Mouse (Mus musculus) kidney, postnatal 0 days (tissue): Measurements from ENCODE around the gene Kcnd3. TPM values are rescaled to one million over a fixed set of nuclear protein-coding genes. Genes with fewer than 3 reads are reported as not detected.
A peak's percentile ranks its signal among the peaks of the same experiment; 100 is the strongest.

Experiments
- ATAC-seq: fragments of 200-750 bp; cut with Nextera tagmentation; replicated peaks from 2 replicates; pipeline ENCODE4 v1.8.0; 2017; ENCODE audit warnings: low read depth, moderate number of reproducible peaks, moderate TSS enrichment, moderate library complexity; ENCODE audit not compliant: low FRiP score
- DNase-seq: peaks from one replicate; pipeline ENCODE4 v3.0.0-alpha.2; 2016; ENCODE audit warnings: low spot score
- H3K27ac ChIP-seq: fragments of 300-500 bp; sonication (generic); 2 replicates; pipeline ENCODE4 v1.5.1; 2014; ENCODE audit warnings: mild to moderate bottlenecking
- H3K27me3 ChIP-seq: fragments of 300-500 bp; sonication (generic); 2 replicates; pipeline ENCODE4 v1.6.1; 2014; ENCODE audit warnings: low read length, mixed read lengths; ENCODE audit not compliant: insufficient read depth
- H3K36me3 ChIP-seq: fragments of 300-500 bp; sonication (generic); 2 replicates; pipeline ENCODE4 v1.6.1; 2014; ENCODE audit warnings: low read length, mixed read lengths; ENCODE audit not compliant: insufficient read depth
- H3K4me1 ChIP-seq: fragments of 300-500 bp; sonication (generic); replicated peaks from 2 replicates; pipeline ENCODE4 v1.6.1; 2014; ENCODE audit warnings: antibody characterized with exemption, low read length, mixed read lengths; ENCODE audit not compliant: insufficient read depth
- H3K4me2 ChIP-seq: fragments of 300-500 bp; sonication (generic); 2 replicates; pipeline ENCODE4 v1.6.1; 2014; ENCODE audit warnings: mild to moderate bottlenecking, low read length, moderate library complexity, mixed read lengths
- H3K4me3 ChIP-seq: fragments of 300-500 bp; sonication (generic); replicated peaks from 2 replicates; pipeline ENCODE4 v1.5.1; 2014; ENCODE audit warnings: low read depth, low read length
- H3K9ac ChIP-seq: fragments of 300-500 bp; sonication (generic); 2 replicates; pipeline ENCODE4 v1.6.1; 2014; ENCODE audit warnings: low read depth, low read length
- H3K9me3 ChIP-seq: fragments of 300-500 bp; sonication (generic); replicated peaks from 2 replicates; pipeline ENCODE4 v1.6.1; 2016; ENCODE audit warnings: low read length, inconsistent platforms, mixed read lengths
- CTCF ChIP-seq: IDR thresholded peaks from 2 replicates; pipeline ENCODE4 v1.5.1; 2016; ENCODE audit warnings: antibody characterized with exemption, low read depth, mild to moderate bottlenecking, moderate library complexity
- WGBS: fragments of 180-500 bp; shearing (Covaris S2); extraction: QIAGEN DNeasy Blood & Tissue Kit; methylation state at CpG from one replicate; pipeline ENCODE4 v1.1.7; 2014; 5-methylcytosine and 5-hydroxymethylcytosine counted together
- polyA plus RNA-seq: library from polyadenylated mRNA; unstranded; fragments of >200 nt; fragmentation: Nextera tagmentation; extraction: Ambion mirVana; gene quantifications from 2 replicates; pipeline ENCODE4 v1.2.1, GENCODE M21; 2015

Kcnd3 gene
- polyA plus RNA-seq, 1 experiment from 2014 or later = 2.9 TPM

DNA sequence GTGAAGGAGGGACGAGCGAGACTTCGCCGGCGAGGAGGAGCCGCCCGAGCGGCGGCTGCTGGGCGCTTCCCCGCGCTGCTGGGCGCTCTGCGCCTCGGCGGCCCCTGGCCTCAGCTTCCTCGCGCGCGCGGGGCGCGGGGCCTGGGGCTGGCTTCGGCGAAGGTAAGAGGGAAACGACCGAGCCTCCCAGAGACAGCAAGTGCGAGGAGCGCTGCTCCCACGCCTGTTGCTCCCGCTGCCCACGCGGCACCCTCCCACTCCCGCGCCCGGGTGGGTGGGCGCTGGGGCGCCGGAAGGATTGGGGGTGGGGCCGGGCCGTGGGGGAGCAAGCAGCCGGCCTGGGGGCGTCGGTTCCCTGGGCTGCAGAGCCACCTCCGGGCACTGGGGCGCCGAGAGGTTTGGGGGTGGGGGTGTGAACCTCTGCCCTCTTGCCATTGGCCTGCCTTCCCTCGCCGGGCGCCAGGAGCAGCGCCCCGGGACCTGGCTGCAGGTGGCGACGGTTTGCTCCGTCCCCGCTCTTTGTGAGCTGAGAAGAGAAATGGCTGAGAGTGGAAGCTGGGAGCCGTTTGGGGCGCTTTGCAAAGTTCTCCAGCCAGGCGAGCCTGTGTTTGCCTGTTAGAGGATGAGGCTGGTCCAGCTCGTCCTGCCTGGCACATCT lies 555 bp downstream of the Kcnd3 start:
- Histone ChIP-seq H3K4me1 (peaks cover 8% of the 10 kb centered on the region), H3K9ac (peak overlapping the region; percentile 60), H3K36me3 (no peaks in the 10 kb centered on the region), H3K27me3 (peaks cover 5% of the 10 kb centered on the region), H3K4me3 (peak overlapping the region; percentile 71), H3K9me3 (no peaks in the 10 kb centered on the region), H3K27ac (0 out of 2 replicates have a peak overlapping the region, but pooled peaks have one; percentile 6), H3K4me2 (peak overlapping the region; percentile 95)
- WGBS = under 1% methylated on average over 37 of the region's 60 CpGs
- TF ChIP-seq CTCF = no peak
- peak; percentile 58 for DNase-seq
- peak; percentile 38 for ATAC-seq

DNA sequence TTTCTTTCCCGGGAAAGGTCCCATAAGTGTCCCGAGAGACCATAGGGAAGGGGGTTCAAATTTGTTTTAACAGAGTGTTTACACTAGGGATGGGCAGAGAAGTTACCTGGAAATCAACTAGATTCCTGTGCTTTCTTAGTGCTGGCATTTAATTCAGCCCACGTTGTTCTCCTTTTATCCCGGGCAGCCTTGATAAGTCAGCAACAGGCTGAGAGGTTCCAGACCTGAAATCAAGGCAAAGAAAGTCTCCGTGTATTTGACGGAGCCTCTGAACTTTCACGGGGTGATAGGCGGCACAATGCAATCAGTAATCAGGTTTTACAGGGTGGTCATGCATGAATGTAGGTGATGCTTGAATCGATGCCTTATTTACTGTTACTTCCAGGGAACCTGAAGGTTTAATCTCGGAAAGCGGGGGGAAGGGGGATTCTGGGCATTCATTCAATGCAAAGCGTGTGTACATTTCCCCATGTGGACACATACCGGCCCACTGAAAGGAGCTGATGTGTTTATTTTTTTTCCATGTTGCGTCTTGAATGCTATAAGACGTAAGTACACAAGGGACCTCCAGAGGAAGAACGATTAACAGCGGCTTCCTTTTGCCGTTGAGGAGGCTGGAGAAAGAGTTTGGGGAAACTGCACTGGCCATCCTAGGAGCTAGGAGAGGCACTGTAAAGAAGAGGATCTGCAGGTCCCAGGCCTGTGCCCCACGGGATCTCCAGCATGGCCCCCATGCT lies 1.3 kb downstream of the Kcnd3 start:
- DNase-seq = peak; percentile 58
- H3K27ac ChIP-seq = no peak overlapping the region

DNA sequence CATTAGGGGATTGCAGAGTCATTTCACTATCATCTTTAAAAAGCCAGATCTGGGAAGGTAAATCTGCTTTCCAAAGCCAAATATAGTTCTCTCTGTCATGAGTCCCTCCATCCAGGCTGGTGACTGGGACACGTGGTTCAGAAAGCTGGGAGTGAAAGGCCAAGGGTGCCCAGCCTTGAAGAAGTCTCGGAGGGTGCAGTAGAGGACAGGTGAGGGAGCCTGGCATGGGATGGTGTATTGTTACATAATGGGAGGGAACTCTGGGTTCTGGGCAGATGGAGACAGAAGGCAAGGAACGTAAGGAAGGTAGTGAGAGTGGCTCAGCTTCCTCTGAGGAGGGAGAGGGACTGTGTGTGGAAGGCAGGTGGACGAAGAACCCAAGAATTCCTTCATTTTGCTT lies 5.5 kb downstream of the Kcnd3 start:
- ATAC-seq = no peak

More for the DNA sequence above, 1.3 kb downstream of the Kcnd3 start:
- TF ChIP-seq CTCF = no peak; the same call in 1 of the 2 replicates
- H3K9me3 ChIP-seq = no peaks in the 10 kb centered on the region
- 1% methylated on average over 19 of the region's 19 CpGs for WGBS
- peaks cover 8% of the 10 kb centered on the region for H3K4me1 ChIP-seq
- peaks cover 5% of the 10 kb centered on the region for H3K27me3 ChIP-seq
- H3K9ac ChIP-seq = peak overlapping the region; percentile 60; the same call in 1 of the 2 replicates
- H3K4me3 ChIP-seq = peak overlapping the region; percentile 71
- no peaks in the 10 kb centered on the region for H3K36me3 ChIP-seq
- no peak for ATAC-seq
- H3K4me2 ChIP-seq = peak overlapping the region; percentile 95

GRCm38 (mm10) chr3:105466538-105466937 lies 14.4 kb downstream of the Kcnd3 start:
- no peaks in the 10 kb centered on the region for H3K4me1 ChIP-seq
- WGBS = 64% methylated on average over 8 of the region's 8 CpGs
- DNase-seq = no peak
- no peak for TF ChIP-seq CTCF
- H3K36me3 ChIP-seq = no peaks in the 10 kb centered on the region
- H3K27ac ChIP-seq = no peak overlapping the region
- no peak overlapping the region for H3K4me2 ChIP-seq
- H3K9ac ChIP-seq = no peak overlapping the region
- no peaks in the 10 kb centered on the region for H3K27me3 ChIP-seq
- H3K9me3 ChIP-seq = no peaks in the 10 kb centered on the region
- no peak overlapping the region for H3K4me3 ChIP-seq
- no peak for ATAC-seq

More for the DNA sequence above, 5.5 kb downstream of the Kcnd3 start:
- no peaks in the 10 kb centered on the region; the same call in 1 of the 2 replicates for H3K4me1 ChIP-seq
- no peak overlapping the region for H3K9ac ChIP-seq
- H3K4me2 ChIP-seq = no peak overlapping the region
- no peak for DNase-seq
- H3K36me3 ChIP-seq = no peaks in the 10 kb centered on the region
- H3K27ac ChIP-seq = no peak overlapping the region
- H3K9me3 ChIP-seq = no peaks in the 10 kb centered on the region
- 78% methylated on average over 4 of the region's 4 CpGs for WGBS
- TF ChIP-seq CTCF = no peak
- peaks cover 5% of the 10 kb centered on the region for H3K27me3 ChIP-seq
- no peak overlapping the region for H3K4me3 ChIP-seq

DNA sequence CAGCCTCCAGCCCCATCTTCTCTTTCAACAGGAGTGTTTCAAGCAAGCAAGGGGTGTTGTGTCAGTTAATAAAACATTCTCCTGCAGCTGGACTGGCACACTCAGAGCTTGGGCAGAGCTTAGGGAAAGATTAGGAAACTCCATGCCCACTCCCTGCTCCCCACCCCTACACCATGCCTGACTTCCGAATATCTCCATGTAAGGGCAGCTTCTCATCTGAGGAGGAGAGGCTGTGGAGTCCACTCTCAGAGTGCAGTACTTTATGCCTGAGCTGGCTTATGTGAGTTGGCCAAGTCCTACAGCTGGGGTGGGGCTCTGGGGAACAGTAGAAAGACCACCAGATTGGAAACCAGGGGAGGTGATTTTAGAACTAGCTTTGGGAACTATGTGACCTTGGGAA lies 20.4 kb downstream of the Kcnd3 start:
- 94% methylated on average over 1 of the region's 1 CpGs for WGBS
- TF ChIP-seq CTCF = no peak

DNA sequence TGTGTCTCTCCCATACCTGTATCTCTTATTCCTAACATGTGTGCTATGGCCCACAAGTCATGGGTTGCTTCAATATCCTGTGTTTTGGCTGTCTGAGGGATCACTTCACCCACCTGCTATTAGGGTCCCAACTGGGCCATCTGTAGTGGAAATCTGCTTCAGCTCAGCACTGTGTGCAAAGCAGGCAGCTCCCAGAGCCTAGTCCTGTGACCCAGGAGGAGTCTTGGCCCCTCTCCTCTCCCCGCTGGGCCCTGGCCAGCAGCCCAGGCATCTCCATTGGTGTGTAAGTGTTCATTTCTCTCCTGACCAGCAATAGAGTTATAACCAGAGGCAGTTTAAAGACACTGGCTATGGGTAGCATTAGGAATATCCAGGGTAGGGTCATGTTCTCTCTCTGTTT lies 24.3 kb downstream of the Kcnd3 start:
- 60% methylated on average over 1 of the region's 1 CpGs for WGBS
- Histone ChIP-seq H3K4me2 (no peak overlapping the region), H3K36me3 (no peaks in the 10 kb centered on the region), H3K9me3 (no peaks in the 10 kb centered on the region), H3K4me1 (no peaks in the 10 kb centered on the region), H3K4me3 (no peak overlapping the region), H3K9ac (no peak overlapping the region), H3K27ac (no peak overlapping the region), H3K27me3 (no peaks in the 10 kb centered on the region)
- no peak for ATAC-seq
- DNase-seq = no peak
- TF ChIP-seq CTCF = no peak

More for the DNA sequence above, 20.4 kb downstream of the Kcnd3 start:
- H3K4me1 ChIP-seq = no peaks in the 10 kb centered on the region
- no peak overlapping the region for H3K9ac ChIP-seq
- H3K4me3 ChIP-seq = no peak overlapping the region
- no peaks in the 10 kb centered on the region for H3K36me3 ChIP-seq
- H3K27me3 ChIP-seq = no peaks in the 10 kb centered on the region
- ATAC-seq = no peak
- DNase-seq = no peak
- no peaks in the 10 kb centered on the region for H3K9me3 ChIP-seq
- H3K27ac ChIP-seq = no peak overlapping the region
- H3K4me2 ChIP-seq = no peak overlapping the region
